Mouse (Mus musculus): ENCODE data around the gene Mob3b. TPM values are rescaled to one million over a fixed set of nuclear protein-coding genes. Genes with fewer than 3 reads are reported as not detected.

Mob3b gene
- total RNA-seq, 2 experiments from 2014 or later: 2.0 to 4.0 TPM

GRCm38 (mm10) chr4:35154051-35154450, 3.2 kb downstream of the Mob3b start:
- intact Hi-C loops (cut with DNase I): no loop called here

GRCm38 (mm10) chr4:35151756-35152155, 5.5 kb downstream of the Mob3b start, which contains the start of gene Ifnk:
TSS of gene Ifnk (plus strand) at chr4:35152056.
- DNase-seq (ENCODE audit: extremely low spot score in 1 of 2, low spot score in 2 of 2): no peak
- intact Hi-C loops (cut with DNase I): no loop called here

More at GRCm38 (mm10) chr4:35154051-35154450, 3.2 kb downstream of the Mob3b start:
- no peak for DNase-seq (ENCODE audit: extremely low spot score in 1 of 2, low spot score in 2 of 2)

GRCm38 (mm10) chr4:35150706-35151105, 6.6 kb downstream of the Mob3b start:
- intact Hi-C loops (cut with DNase I): no loop called here
- no peak for DNase-seq (ENCODE audit: extremely low spot score in 1 of 2, low spot score in 2 of 2)

- intact Hi-C loops (cut with DNase I): no loop called here
- no peak for DNase-seq (ENCODE audit: extremely low spot score in 1 of 2, low spot score in 2 of 2)
These were observed 9.0 kb downstream of the Mob3b start for GRCm38 (mm10) chr4:35148326-35148725.

GRCm38 (mm10) chr4:35146597-35146996, 10.7 kb downstream of the Mob3b start:
- no peak for DNase-seq (ENCODE audit: extremely low spot score in 1 of 2, low spot score in 2 of 2)
- intact Hi-C loops (cut with DNase I): no loop called here

GRCm38 (mm10) chr4:35145726-35146125, 11.6 kb downstream of the Mob3b start:
- no peak for DNase-seq (ENCODE audit: extremely low spot score in 1 of 2, low spot score in 2 of 2)
- intact Hi-C loops (cut with DNase I): no loop called here

GRCm38 (mm10) chr4:35143472-35144102, 13.7 kb downstream of the Mob3b start:
- DNase-seq (ENCODE audit: extremely low spot score in 1 of 2, low spot score in 2 of 2): no peak
- intact Hi-C loops (cut with DNase I): no loop called here

GRCm38 (mm10) chr4:35140317-35140716, 17.0 kb downstream of the Mob3b start:
- intact Hi-C loops (cut with DNase I): no loop called here
- no peak for DNase-seq (ENCODE audit: extremely low spot score in 1 of 2, low spot score in 2 of 2)

GRCm38 (mm10) chr4:35138077-35138476, 19.2 kb downstream of the Mob3b start:
- intact Hi-C loops (cut with DNase I): no loop called here
- no peak for DNase-seq (ENCODE audit: extremely low spot score in 1 of 2, low spot score in 2 of 2)

- DNase-seq (ENCODE audit: extremely low spot score in 1 of 2, low spot score in 2 of 2): no peak
- intact Hi-C loops (cut with DNase I): no loop called here
These were observed 20.3 kb downstream of the Mob3b start for GRCm38 (mm10) chr4:35136996-35137395.

GRCm38 (mm10) chr4:35135806-35136205, 21.5 kb downstream of the Mob3b start:
- DNase-seq (ENCODE audit: extremely low spot score in 1 of 2, low spot score in 2 of 2): no peak
- intact Hi-C loops (cut with DNase I): no loop called here

- no peak for DNase-seq (ENCODE audit: extremely low spot score in 1 of 2, low spot score in 2 of 2)
- intact Hi-C loops (cut with DNase I): no loop called here
These were observed 22.3 kb downstream of the Mob3b start for GRCm38 (mm10) chr4:35134846-35135611.

GRCm38 (mm10) chr4:35133411-35133810, 23.9 kb downstream of the Mob3b start:
- intact Hi-C loops (cut with DNase I): no loop called here
- no peak for DNase-seq (ENCODE audit: extremely low spot score in 1 of 2, low spot score in 2 of 2)

- intact Hi-C loops (cut with DNase I): no loop called here
- no peak for DNase-seq (ENCODE audit: extremely low spot score in 1 of 2, low spot score in 2 of 2)
These were observed 25.7 kb downstream of the Mob3b start for GRCm38 (mm10) chr4:35131592-35131991.

- intact Hi-C loops (cut with DNase I): no loop called here
- no peak for DNase-seq (ENCODE audit: extremely low spot score in 1 of 2, low spot score in 2 of 2)
These were observed 26.8 kb downstream of the Mob3b start for GRCm38 (mm10) chr4:35130411-35130948.

- no peak for DNase-seq (ENCODE audit: extremely low spot score in 1 of 2, low spot score in 2 of 2)
- intact Hi-C loops (cut with DNase I): no loop called here
These were observed 29.5 kb downstream of the Mob3b start for GRCm38 (mm10) chr4:35127759-35128158.

- DNase-seq (ENCODE audit: extremely low spot score in 1 of 2, low spot score in 2 of 2): no peak
- intact Hi-C loops (cut with DNase I): no loop called here
These were observed 30.5 kb downstream of the Mob3b start for GRCm38 (mm10) chr4:35126776-35127175.

- intact Hi-C loops (cut with DNase I): no loop called here
- no peak for DNase-seq (ENCODE audit: extremely low spot score in 1 of 2, low spot score in 2 of 2)
These were observed 31.9 kb downstream of the Mob3b start for GRCm38 (mm10) chr4:35125299-35125777.

GRCm38 (mm10) chr4:35124027-35124426, 33.3 kb downstream of the Mob3b start:
- intact Hi-C loops (cut with DNase I): no loop called here
- DNase-seq (ENCODE audit: extremely low spot score in 1 of 2, low spot score in 2 of 2): no peak

GRCm38 (mm10) chr4:35123087-35123486, 34.2 kb downstream of the Mob3b start:
- intact Hi-C loops (cut with DNase I): no loop called here
- DNase-seq (ENCODE audit: extremely low spot score in 1 of 2, low spot score in 2 of 2): no peak

Data from left cerebral cortex, postnatal 10 days (tissue).